Mouse (Mus musculus) heart, embryonic 13.5 days (tissue): Measurements from ENCODE around the gene 1700028K03Rik. TPM values are rescaled to one million over a fixed set of nuclear protein-coding genes. Genes with fewer than 3 reads are reported as not detected.

Source experiments
- ATAC-seq: fragments of 200-750 bp; cut with Nextera tagmentation; 2 replicates; pipeline ENCODE4 v1.8.0; 2017; ENCODE audit warnings: moderate TSS enrichment; ENCODE audit not compliant: insufficient number of reproducible peaks, low FRiP score, low TSS enrichment; ENCODE audit errors: extremely low read depth
- H3K27ac ChIP-seq: fragments of 300-500 bp; sonication (generic); replicated peaks from 2 replicates; pipeline ENCODE4 v1.5.1; 2015; ENCODE audit warnings: moderate library complexity, mild to moderate bottlenecking, inconsistent platforms
- H3K27me3 ChIP-seq: fragments of 300-500 bp; sonication (generic); replicated peaks from 2 replicates; pipeline ENCODE4 v1.6.1; 2015; ENCODE audit warnings: mild to moderate bottlenecking, inconsistent platforms
- H3K36me3 ChIP-seq: fragments of 300-500 bp; sonication (generic); 2 replicates; pipeline ENCODE4 v1.6.1; 2015; ENCODE audit warnings: mild to moderate bottlenecking, inconsistent platforms
- H3K4me1 ChIP-seq: fragments of 300-500 bp; sonication (generic); 2 replicates; pipeline ENCODE4 v1.6.1; 2015; ENCODE audit warnings: inconsistent platforms
- H3K4me2 ChIP-seq: fragments of 300-500 bp; sonication (generic); 2 replicates; pipeline ENCODE4 v1.6.1; 2015; ENCODE audit warnings: inconsistent platforms, mild to moderate bottlenecking, moderate library complexity
- H3K4me3 ChIP-seq: fragments of 300-500 bp; sonication (generic); 2 replicates; pipeline ENCODE4 v1.5.1; 2015; ENCODE audit warnings: moderate library complexity, mild to moderate bottlenecking, inconsistent platforms
- H3K9ac ChIP-seq: fragments of 300-500 bp; sonication (generic); 2 replicates; pipeline ENCODE4 v1.6.1; 2015; ENCODE audit warnings: inconsistent platforms, mild to moderate bottlenecking, moderate library complexity
- H3K9me3 ChIP-seq: fragments of 300-500 bp; sonication (generic); 2 replicates; pipeline ENCODE4 v1.6.1; 2016; ENCODE audit warnings: inconsistent platforms
- WGBS: fragments of 180-500 bp; shearing (Covaris S2); methylation state at CpG from one replicate; pipeline ENCODE4 v1.1.7; 2015; ENCODE audit warnings: mixed read lengths; 5-methylcytosine and 5-hydroxymethylcytosine counted together
- polyA plus RNA-seq: library from polyadenylated mRNA; unstranded; fragments of >200 nt; fragmentation: Nextera tagmentation; extraction: Ambion mirVana; gene quantifications from 2 replicates; pipeline ENCODE4 v1.2.1, GENCODE M21; 2015

Gene 1700028K03Rik
- polyA plus RNA-seq, 1 experiment from 2014 or later = 0.08 TPM

- ATAC-seq = no peak
- peaks cover 12% of the 10 kb centered on the region for H3K4me1 ChIP-seq
- peaks cover 24% of the 10 kb centered on the region for H3K36me3 ChIP-seq
- no peak overlapping the region for H3K4me3 ChIP-seq
- 62% methylated on average over 4 of the region's 4 CpGs for WGBS
- no peak overlapping the region for H3K27ac ChIP-seq
- no peak overlapping the region for H3K9ac ChIP-seq
- no peaks in the 10 kb centered on the region for H3K27me3 ChIP-seq
- H3K4me2 ChIP-seq = no peak overlapping the region
- no peaks in the 10 kb centered on the region for H3K9me3 ChIP-seq
Observed at GRCm38 (mm10) chr5:107545927-107546326, 11.4 kb downstream of the 1700028K03Rik start.

GRCm38 (mm10) chr5:107547955-107548354 is 13.4 kb downstream of the 1700028K03Rik start:
- H3K9ac ChIP-seq = no peak overlapping the region
- no peaks in the 10 kb centered on the region for H3K27me3 ChIP-seq
- no peak overlapping the region for H3K27ac ChIP-seq
- H3K9me3 ChIP-seq = no peaks in the 10 kb centered on the region
- WGBS = 62% methylated on average over 3 of the region's 3 CpGs
- no peak for ATAC-seq
- no peak overlapping the region for H3K4me3 ChIP-seq
- H3K4me2 ChIP-seq = no peak overlapping the region
- H3K4me1 ChIP-seq = peaks cover 12% of the 10 kb centered on the region
- H3K36me3 ChIP-seq = peaks cover 39% of the 10 kb centered on the region

GRCm38 (mm10) chr5:107548444-107548843 is 13.9 kb downstream of the 1700028K03Rik start:
- H3K9ac ChIP-seq = no peak overlapping the region
- 84% methylated on average over 3 of the region's 3 CpGs for WGBS
- no peak overlapping the region for H3K27ac ChIP-seq
- H3K4me1 ChIP-seq = peaks cover 12% of the 10 kb centered on the region
- H3K27me3 ChIP-seq = no peaks in the 10 kb centered on the region
- no peaks in the 10 kb centered on the region for H3K9me3 ChIP-seq
- H3K4me2 ChIP-seq = no peak overlapping the region
- no peak for ATAC-seq
- no peak overlapping the region for H3K4me3 ChIP-seq
- peaks cover 41% of the 10 kb centered on the region for H3K36me3 ChIP-seq

- no peak for ATAC-seq
- no peak overlapping the region for H3K4me2 ChIP-seq
- H3K27ac ChIP-seq = no peak overlapping the region
- 77% methylated on average over 5 of the region's 5 CpGs for WGBS
- H3K9ac ChIP-seq = no peak overlapping the region
- peaks cover under 1% of the 10 kb centered on the region; the same call in 1 of the 2 replicates for H3K4me1 ChIP-seq
- no peaks in the 10 kb centered on the region for H3K9me3 ChIP-seq
- H3K27me3 ChIP-seq = no peaks in the 10 kb centered on the region
- H3K36me3 ChIP-seq = peaks cover 68% of the 10 kb centered on the region
- no peak overlapping the region for H3K4me3 ChIP-seq
Observed at GRCm38 (mm10) chr5:107554336-107554735, 19.8 kb downstream of the 1700028K03Rik start.

GRCm38 (mm10) chr5:107556969-107557368 is 22.5 kb downstream of the 1700028K03Rik start:
- H3K36me3 ChIP-seq = peaks cover 78% of the 10 kb centered on the region
- H3K9me3 ChIP-seq = no peaks in the 10 kb centered on the region
- H3K4me1 ChIP-seq = no peaks in the 10 kb centered on the region
- ATAC-seq = no peak
- H3K27me3 ChIP-seq = no peaks in the 10 kb centered on the region
- no peak overlapping the region for H3K4me3 ChIP-seq
- no peak overlapping the region for H3K27ac ChIP-seq
- 71% methylated on average over 3 of the region's 3 CpGs for WGBS
- no peak overlapping the region for H3K9ac ChIP-seq
- no peak overlapping the region for H3K4me2 ChIP-seq

- no peak for ATAC-seq
- no peaks in the 10 kb centered on the region for H3K27me3 ChIP-seq
- 94% methylated on average over 9 of the region's 9 CpGs for WGBS
- no peak overlapping the region for H3K9ac ChIP-seq
- no peak overlapping the region for H3K27ac ChIP-seq
- no peaks in the 10 kb centered on the region for H3K9me3 ChIP-seq
- H3K4me2 ChIP-seq = no peak overlapping the region
- peaks cover 81% of the 10 kb centered on the region for H3K36me3 ChIP-seq
- no peak overlapping the region for H3K4me3 ChIP-seq
- H3K4me1 ChIP-seq = no peaks in the 10 kb centered on the region
Observed at GRCm38 (mm10) chr5:107569148-107569547, 34.6 kb downstream of the 1700028K03Rik start.

- peak within 1 kb of the TSS; percentile 77 for H3K4me3 ChIP-seq
- no peaks in the 10 kb centered on the region for H3K27me3 ChIP-seq
- under 1% methylated on average over 53 of the region's 64 CpGs for WGBS
- peak within 1 kb of the TSS; percentile 81 for H3K4me2 ChIP-seq
- peak within 1 kb of the TSS; percentile 90 for H3K27ac ChIP-seq
- no peaks in the 10 kb centered on the region for H3K9me3 ChIP-seq
- peaks cover 29% of the 10 kb centered on the region for H3K36me3 ChIP-seq
- peak within 1 kb of the TSS; percentile 87 for H3K9ac ChIP-seq
- peaks cover 11% of the 10 kb centered on the region for H3K4me1 ChIP-seq
- peak; percentile 93 for ATAC-seq
Observed at GRCm38 (mm10) chr5:107597301-107598077, 63.0 kb downstream of the 1700028K03Rik start, which contains the start of the genes Rpap2 and Glmn. TSS of gene Rpap2 (plus strand) at chr5:107597373. TSS of gene Glmn (minus strand) at chr5:107597888.

GRCm38 (mm10) chr5:107598380-107598779 is 63.9 kb downstream of the 1700028K03Rik start:
- 29% methylated on average over 4 of the region's 4 CpGs for WGBS
- H3K4me3 ChIP-seq = peak overlapping the region; percentile 77
- ATAC-seq = no peak
- H3K9me3 ChIP-seq = no peaks in the 10 kb centered on the region
- peaks cover 11% of the 10 kb centered on the region for H3K4me1 ChIP-seq
- H3K27me3 ChIP-seq = no peaks in the 10 kb centered on the region
- H3K9ac ChIP-seq = peak overlapping the region; percentile 87
- peaks cover 29% of the 10 kb centered on the region for H3K36me3 ChIP-seq
- no peak overlapping the region for H3K27ac ChIP-seq
- peak overlapping the region; percentile 81 for H3K4me2 ChIP-seq

Other genes starting within 250 kb of the 1700028K03Rik start
- gene Tgfbr3, start 245.1 kb upstream of the 1700028K03Rik start, polyA plus RNA-seq = 19.1 and 20.5 TPM in 2 replicates
- gene Brdt, start 203.6 kb upstream of the 1700028K03Rik start, polyA plus RNA-seq = 0.59 and 0.64 TPM in 2 replicates
- gene Ephx4, start 132.0 kb upstream of the 1700028K03Rik start, polyA plus RNA-seq = 0.41 and 0.68 TPM in 2 replicates
- gene Lpcat2b, start 103.2 kb upstream of the 1700028K03Rik start, polyA plus RNA-seq = not detected in 2 replicates
- 2.8 and 3.7 TPM in 2 replicates for gene Btbd8, start 96.7 kb upstream of the 1700028K03Rik start, polyA plus RNA-seq
- gene Gm42669, start 27.1 kb upstream of the 1700028K03Rik start, polyA plus RNA-seq = 0.08 and 0.29 TPM in 2 replicates
- gene Rpap2, start 62.7 kb downstream of the 1700028K03Rik start, polyA plus RNA-seq = 10.2 and 11.7 TPM in 2 replicates
- 18.7 and 22.9 TPM in 2 replicates for gene Glmn, start 63.2 kb downstream of the 1700028K03Rik start, polyA plus RNA-seq
- gene Gfi1, start 191.3 kb downstream of the 1700028K03Rik start, polyA plus RNA-seq = not detected in 2 replicates